Mouse (Mus musculus): ENCODE measurements around the gene Ahsg.

Ahsg gene

GRCm38 (mm10) chr16:22947371-22947770 lies 56.3 kb downstream of the Ahsg start:
- no peak for DNase-seq
